Mouse (Mus musculus) E14TG2a.4 (cell line): ENCODE results near the gene Gpr160.

Experiments used
- CTCF ChIP-seq: conservative IDR thresholded peaks from 2 replicates; pipeline ENCODE4 v1.5.1; 2014; ENCODE audit warnings: low read length
- NANOG ChIP-seq: IDR thresholded peaks from 2 replicates; pipeline ENCODE4 v1.6.1; 2014; ENCODE audit warnings: borderline replicate concordance, low read length, mixed read lengths

DNA sequence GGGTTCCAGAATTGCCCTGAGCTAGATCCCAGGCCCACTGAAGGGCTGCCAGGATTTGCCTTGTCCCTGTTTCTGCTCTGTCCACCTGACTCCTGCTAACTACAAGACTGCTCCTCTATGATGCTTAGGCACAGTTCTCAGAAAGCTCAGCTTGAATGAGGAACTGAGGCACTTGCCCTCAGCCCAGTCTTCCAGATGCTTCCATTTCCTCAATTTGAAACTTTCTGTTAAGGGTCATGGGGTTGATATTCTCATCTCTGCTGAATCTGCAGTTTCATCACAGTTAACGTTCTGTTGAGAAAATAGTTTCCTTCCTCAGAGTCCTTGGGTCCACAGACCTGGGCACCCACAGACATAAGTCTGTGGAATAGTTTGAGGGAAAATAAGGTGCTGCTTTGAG is 8.9 kb downstream of the Gpr160 start:
- TF ChIP-seq CTCF (no peak), NANOG (no peak)
